Mouse (Mus musculus): ENCODE data around the gene Kdm1b. TPM values are rescaled to one million over a fixed set of nuclear protein-coding genes. Genes with fewer than 3 reads are reported as not detected.

Kdm1b gene
- polyA plus RNA-seq, 1 experiment from 2014 or later, result 21.2 TPM

GRCm38 (mm10) chr13:47047996-47048395 is 4.7 kb downstream of the Kdm1b start:
- Histone ChIP-seq H3K4me3 (ENCODE audit: low read depth, low read length) (no peak overlapping the region), H3K36me3 (ENCODE audit: control insufficient read depth, insufficient read depth, low read length) (peaks cover 42% of the 10 kb centered on the region), H3K4me1 (ENCODE audit: control insufficient read depth, insufficient read depth, low read length) (peaks cover 5% of the 10 kb centered on the region), H3K27ac (ENCODE audit: low read depth, low read length) (no peak overlapping the region), H3K27me3 (replicated peaks; ENCODE audit: control insufficient read depth, insufficient read depth, low read length) (no peaks in the 10 kb centered on the region), H3K4me2 (ENCODE audit: low read length) (no peak overlapping the region), H3K9ac (ENCODE audit: low read length) (no peak overlapping the region), H3K9me3 (replicated peaks; ENCODE audit: control insufficient read depth, low read length) (no peaks in the 10 kb centered on the region)
- DNase-seq (ENCODE audit: low spot score) (no peak), ATAC-seq (no peak)
- WGBS, result 91% methylated on average over 4 of the region's 4 CpGs

DNA sequence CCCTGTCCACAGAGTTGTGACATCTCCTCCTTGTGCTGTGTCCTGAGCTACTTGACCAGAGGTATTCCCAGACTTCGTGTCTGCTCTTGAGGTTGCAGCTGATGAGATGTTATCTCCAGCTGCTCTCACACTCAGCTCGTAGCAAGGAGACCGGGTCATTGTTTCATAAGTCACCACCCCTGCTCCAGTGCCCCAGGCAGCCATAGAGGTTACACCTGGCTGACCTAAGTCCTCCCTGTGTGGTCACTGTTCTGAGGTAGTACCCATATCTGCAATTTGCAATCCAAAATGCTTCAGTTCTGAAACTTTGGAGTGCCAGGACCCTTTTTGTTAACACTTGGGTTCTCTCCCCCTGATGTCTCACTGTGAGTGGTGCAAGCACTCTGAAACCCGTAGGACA is 6.7 kb downstream of the Kdm1b start:
- no peaks in the 10 kb centered on the region for H3K27me3 ChIP-seq (replicated peaks; ENCODE audit: control insufficient read depth, insufficient read depth, low read length)
- 90% methylated on average over 4 of the region's 4 CpGs for WGBS
- no peak overlapping the region for H3K9ac ChIP-seq (ENCODE audit: low read length)
- H3K4me3 ChIP-seq (ENCODE audit: low read depth, low read length), result no peak overlapping the region
- H3K4me2 ChIP-seq (ENCODE audit: low read length), result no peak overlapping the region
- H3K36me3 ChIP-seq (ENCODE audit: control insufficient read depth, insufficient read depth, low read length), result peaks cover 51% of the 10 kb centered on the region
- H3K4me1 ChIP-seq (ENCODE audit: control insufficient read depth, insufficient read depth, low read length), result 0 out of 2 replicates have a peak, but pooled peaks cover 2% of the 10 kb centered on the region
- H3K9me3 ChIP-seq (replicated peaks; ENCODE audit: control insufficient read depth, low read length), result no peaks in the 10 kb centered on the region
- no peak overlapping the region for H3K27ac ChIP-seq (ENCODE audit: low read depth, low read length)
- DNase-seq (ENCODE audit: low spot score) (no peak), ATAC-seq (no peak)

GRCm38 (mm10) chr13:47053971-47054370 is 10.7 kb downstream of the Kdm1b start:
- no peaks in the 10 kb centered on the region for H3K27me3 ChIP-seq (replicated peaks; ENCODE audit: control insufficient read depth, insufficient read depth, low read length)
- no peak overlapping the region for H3K4me2 ChIP-seq (ENCODE audit: low read length)
- peaks cover 54% of the 10 kb centered on the region for H3K36me3 ChIP-seq (ENCODE audit: control insufficient read depth, insufficient read depth, low read length)
- no peaks in the 10 kb centered on the region for H3K9me3 ChIP-seq (replicated peaks; ENCODE audit: control insufficient read depth, low read length)
- WGBS, result 21% methylated on average over 10 of the region's 10 CpGs
- H3K4me3 ChIP-seq (ENCODE audit: low read depth, low read length), result no peak overlapping the region
- H3K4me1 ChIP-seq (ENCODE audit: control insufficient read depth, insufficient read depth, low read length), result 0 out of 2 replicates have a peak, but pooled peaks cover 2% of the 10 kb centered on the region
- H3K9ac ChIP-seq (ENCODE audit: low read length), result no peak overlapping the region
- ATAC-seq, result peak; percentile 88
- H3K27ac ChIP-seq (ENCODE audit: low read depth, low read length), result peak overlapping the region; percentile 56; the same call in 1 of the 2 replicates
- peak; percentile 67 for DNase-seq (ENCODE audit: low spot score)

DNA sequence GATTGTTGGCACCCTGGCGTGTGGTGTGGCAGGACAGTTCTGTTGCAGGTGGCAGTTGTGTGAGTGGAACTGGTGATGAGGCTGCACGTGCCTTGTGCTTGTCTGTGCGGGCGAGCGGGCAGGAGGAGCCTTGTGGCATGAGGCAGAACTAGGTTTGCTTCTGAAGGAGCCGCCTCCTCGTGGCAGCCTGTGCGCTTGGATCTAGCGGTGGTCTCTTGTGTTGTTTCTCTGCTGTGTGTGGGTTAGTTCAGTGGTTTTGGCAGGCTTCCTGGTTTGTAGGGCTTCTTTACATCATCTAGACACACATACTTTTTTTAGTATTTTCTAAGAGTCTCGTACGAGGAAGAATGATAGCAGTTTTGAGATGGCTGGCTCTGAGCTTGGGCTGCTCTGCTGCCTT is 12.8 kb downstream of the Kdm1b start:
- Histone ChIP-seq H3K9me3 (replicated peaks; ENCODE audit: control insufficient read depth, low read length) (no peaks in the 10 kb centered on the region), H3K4me2 (ENCODE audit: low read length) (no peak overlapping the region), H3K4me1 (ENCODE audit: control insufficient read depth, insufficient read depth, low read length) (0 out of 2 replicates have a peak, but pooled peaks cover 2% of the 10 kb centered on the region), H3K9ac (ENCODE audit: low read length) (no peak overlapping the region), H3K36me3 (ENCODE audit: control insufficient read depth, insufficient read depth, low read length) (peaks cover 54% of the 10 kb centered on the region), H3K4me3 (ENCODE audit: low read depth, low read length) (no peak overlapping the region), H3K27ac (ENCODE audit: low read depth, low read length) (no peak overlapping the region), H3K27me3 (replicated peaks; ENCODE audit: control insufficient read depth, insufficient read depth, low read length) (no peaks in the 10 kb centered on the region)
- DNase-seq (ENCODE audit: low spot score), result peak; percentile 10
- no peak for ATAC-seq
- WGBS, result 84% methylated on average over 11 of the region's 11 CpGs

DNA sequence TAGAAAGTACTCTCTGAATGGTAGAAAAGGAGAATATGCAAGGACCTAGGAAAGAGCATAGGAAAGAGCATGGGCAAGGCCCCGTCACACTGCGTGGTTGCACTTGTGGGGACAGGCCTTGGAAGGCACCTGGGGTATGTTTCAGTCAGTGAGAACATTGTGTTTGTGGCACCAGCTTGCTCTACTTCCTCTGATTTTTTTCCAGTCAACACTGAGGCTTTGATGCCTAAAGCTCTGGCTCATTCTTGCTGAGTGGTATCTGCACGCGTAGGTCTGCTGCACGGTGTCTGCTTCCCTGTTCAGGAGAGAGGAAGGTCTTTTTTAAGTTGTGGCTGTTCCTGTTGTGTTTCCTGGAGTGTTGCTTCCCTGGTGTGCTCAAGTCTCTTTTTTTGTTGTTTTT is 13.5 kb downstream of the Kdm1b start:
- no peak overlapping the region for H3K4me3 ChIP-seq (ENCODE audit: low read depth, low read length)
- peaks cover 52% of the 10 kb centered on the region for H3K36me3 ChIP-seq (ENCODE audit: control insufficient read depth, insufficient read depth, low read length)
- no peak for DNase-seq (ENCODE audit: low spot score)
- no peaks in the 10 kb centered on the region for H3K27me3 ChIP-seq (replicated peaks; ENCODE audit: control insufficient read depth, insufficient read depth, low read length)
- H3K9ac ChIP-seq (ENCODE audit: low read length), result no peak overlapping the region
- H3K9me3 ChIP-seq (replicated peaks; ENCODE audit: control insufficient read depth, low read length), result no peaks in the 10 kb centered on the region
- no peak overlapping the region for H3K4me2 ChIP-seq (ENCODE audit: low read length)
- no peak for ATAC-seq
- WGBS, result 97% methylated on average over 5 of the region's 5 CpGs
- H3K4me1 ChIP-seq (ENCODE audit: control insufficient read depth, insufficient read depth, low read length), result 0 out of 2 replicates have a peak, but pooled peaks cover 2% of the 10 kb centered on the region
- no peak overlapping the region for H3K27ac ChIP-seq (ENCODE audit: low read depth, low read length)

- H3K9ac ChIP-seq (ENCODE audit: low read length), result no peak overlapping the region
- H3K27ac ChIP-seq (ENCODE audit: low read depth, low read length), result no peak overlapping the region
- H3K4me2 ChIP-seq (ENCODE audit: low read length), result no peak overlapping the region
- no peaks in the 10 kb centered on the region for H3K27me3 ChIP-seq (replicated peaks; ENCODE audit: control insufficient read depth, insufficient read depth, low read length)
- ATAC-seq, result no peak
- no peaks in the 10 kb centered on the region for H3K9me3 ChIP-seq (replicated peaks; ENCODE audit: control insufficient read depth, low read length)
- peaks cover 78% of the 10 kb centered on the region for H3K36me3 ChIP-seq (ENCODE audit: control insufficient read depth, insufficient read depth, low read length)
- H3K4me3 ChIP-seq (ENCODE audit: low read depth, low read length), result no peak overlapping the region
- DNase-seq (ENCODE audit: low spot score), result no peak
- no peaks in the 10 kb centered on the region for H3K4me1 ChIP-seq (ENCODE audit: control insufficient read depth, insufficient read depth, low read length)
- WGBS, result 95% methylated on average over 17 of the region's 17 CpGs
Measured at GRCm38 (mm10) chr13:47062756-47063155, 19.5 kb downstream of the Kdm1b start.

DNA sequence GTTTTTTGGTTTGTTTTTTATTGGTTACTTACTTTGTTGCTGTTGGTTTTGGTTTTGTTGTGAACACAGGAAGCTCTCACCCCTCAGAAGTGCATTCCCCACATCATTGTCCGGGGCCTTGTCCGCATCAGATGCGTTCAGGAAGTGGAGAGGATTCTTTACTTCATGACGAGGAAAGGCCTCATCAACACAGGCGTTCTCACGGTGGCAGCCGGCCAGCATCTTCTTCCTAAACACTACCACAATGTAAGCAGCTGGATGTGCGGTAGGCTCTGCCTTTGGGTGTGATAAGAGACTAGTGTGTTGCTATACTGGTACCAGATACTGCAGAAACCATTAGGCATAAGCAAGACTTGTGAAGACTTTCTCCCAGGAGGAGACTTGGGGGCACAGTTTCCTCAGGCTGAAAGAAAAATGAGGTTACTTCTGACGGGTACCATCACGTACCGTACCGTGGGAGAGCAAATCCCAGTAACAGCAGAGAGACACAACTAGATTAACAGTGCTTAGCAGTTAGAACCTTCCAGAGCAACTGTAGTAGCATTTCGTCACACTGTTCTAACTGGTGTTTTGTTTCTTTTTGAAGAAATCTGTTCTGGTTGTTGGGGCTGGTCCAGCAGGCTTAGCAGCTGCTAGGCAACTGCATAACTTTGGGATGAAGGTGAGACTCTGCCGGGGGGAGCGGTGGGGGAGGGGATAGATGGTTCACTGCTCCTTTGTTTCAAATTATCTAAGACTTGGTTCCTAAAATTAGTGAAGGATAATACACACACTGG is 20.9 kb downstream of the Kdm1b start:
- ATAC-seq (no peak), DNase-seq (ENCODE audit: low spot score) (no peak)
- H3K4me3 ChIP-seq (ENCODE audit: low read depth, low read length), result no peak overlapping the region
- 83% methylated on average over 15 of the region's 15 CpGs for WGBS
- no peak overlapping the region for H3K9ac ChIP-seq (ENCODE audit: low read length)
- no peaks in the 10 kb centered on the region for H3K9me3 ChIP-seq (replicated peaks; ENCODE audit: control insufficient read depth, low read length)
- H3K27me3 ChIP-seq (replicated peaks; ENCODE audit: control insufficient read depth, insufficient read depth, low read length), result no peaks in the 10 kb centered on the region
- H3K27ac ChIP-seq (ENCODE audit: low read depth, low read length), result no peak overlapping the region
- H3K36me3 ChIP-seq (ENCODE audit: control insufficient read depth, insufficient read depth, low read length), result peaks cover 82% of the 10 kb centered on the region
- no peaks in the 10 kb centered on the region for H3K4me1 ChIP-seq (ENCODE audit: control insufficient read depth, insufficient read depth, low read length)
- H3K4me2 ChIP-seq (ENCODE audit: low read length), result no peak overlapping the region

- Histone ChIP-seq H3K27ac (ENCODE audit: low read depth, low read length) (no peak overlapping the region), H3K36me3 (ENCODE audit: control insufficient read depth, insufficient read depth, low read length) (peaks cover 68% of the 10 kb centered on the region), H3K4me1 (ENCODE audit: control insufficient read depth, insufficient read depth, low read length) (no peaks in the 10 kb centered on the region), H3K9me3 (replicated peaks; ENCODE audit: control insufficient read depth, low read length) (no peaks in the 10 kb centered on the region), H3K4me3 (ENCODE audit: low read depth, low read length) (no peak overlapping the region), H3K27me3 (replicated peaks; ENCODE audit: control insufficient read depth, insufficient read depth, low read length) (no peaks in the 10 kb centered on the region), H3K4me2 (ENCODE audit: low read length) (no peak overlapping the region), H3K9ac (ENCODE audit: low read length) (no peak overlapping the region)
- ATAC-seq (no peak), DNase-seq (ENCODE audit: low spot score) (no peak)
- WGBS, result 97% methylated on average over 10 of the region's 10 CpGs
Measured at GRCm38 (mm10) chr13:47066516-47066915, 23.2 kb downstream of the Kdm1b start.

DNA sequence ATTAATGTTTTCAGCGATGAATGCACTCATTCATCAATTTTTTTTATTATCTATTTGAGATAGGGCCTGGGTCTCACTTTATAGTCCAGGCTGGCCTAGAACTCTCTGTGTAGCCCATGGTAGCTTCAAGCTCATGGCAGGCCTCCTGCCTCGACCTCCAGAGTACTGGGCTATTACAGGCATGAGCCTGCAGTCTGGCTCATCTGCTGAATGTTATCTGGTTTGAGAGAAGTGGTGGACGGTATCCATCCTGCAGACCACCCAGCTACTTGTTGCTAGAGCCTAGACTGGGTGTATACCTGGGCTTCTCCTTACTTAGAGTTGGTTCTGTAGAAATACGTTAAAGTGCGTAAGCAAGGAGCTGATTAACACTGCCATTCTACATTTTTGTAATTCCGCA is 23.7 kb downstream of the Kdm1b start:
- DNase-seq (ENCODE audit: low spot score), result no peak
- Histone ChIP-seq H3K4me3 (ENCODE audit: low read depth, low read length) (no peak overlapping the region), H3K9ac (ENCODE audit: low read length) (no peak overlapping the region), H3K9me3 (replicated peaks; ENCODE audit: control insufficient read depth, low read length) (no peaks in the 10 kb centered on the region), H3K4me2 (ENCODE audit: low read length) (no peak overlapping the region), H3K27me3 (replicated peaks; ENCODE audit: control insufficient read depth, insufficient read depth, low read length) (no peaks in the 10 kb centered on the region), H3K4me1 (ENCODE audit: control insufficient read depth, insufficient read depth, low read length) (no peaks in the 10 kb centered on the region), H3K27ac (ENCODE audit: low read depth, low read length) (no peak overlapping the region), H3K36me3 (ENCODE audit: control insufficient read depth, insufficient read depth, low read length) (peaks cover 73% of the 10 kb centered on the region)
- no peak for ATAC-seq
- 93% methylated on average over 6 of the region's 6 CpGs for WGBS
